Comparison of ENCODE assay signal across 18 mouse cellular contexts in genomic region chr7:107362153-107362552, GRCm38 (mm10). TPM values are rescaled to one million over a fixed set of nuclear protein-coding genes. Genes with fewer than 3 reads are reported as not detected.
"Had no signal": no experiment of that assay in that cellular context is flagged by ENCODE, and none has a peak within 500 bp of the region (broad histone marks: within the 10 kb centered on the region; RNA-seq: fewer than 3 reads in every experiment).

No protein-coding gene starts in this region.

- DNase-seq: retina, postnatal 1 day; right cerebral cortex, adult 18-20 months; right cerebral cortex, postnatal 14 days; right cerebral cortex, postnatal 25 days; right cerebral cortex, postnatal 4 days; spleen, adult 18-20 months; thymus, adult 18-20 months; thymus, adult 2 months; thymus, postnatal 14 days; thymus, postnatal 25 days; thymus, postnatal 36 days; thymus, postnatal 4 days had no signal

- H3K27ac ChIP-seq: neural tube, embryonic 12.5 days; neural tube, embryonic 13.5 days; neural tube, embryonic 15.5 days; stomach, embryonic 15.5 days; stomach, postnatal 0 days had no signal

- H3K9ac ChIP-seq: neural tube, embryonic 12.5 days; neural tube, embryonic 13.5 days; neural tube, embryonic 15.5 days; stomach, embryonic 15.5 days had no signal

- H3K4me1 ChIP-seq: neural tube, embryonic 12.5 days; neural tube, embryonic 13.5 days; neural tube, embryonic 15.5 days; stomach, embryonic 15.5 days had no signal

- H3K27me3 ChIP-seq: neural tube, embryonic 12.5 days; neural tube, embryonic 13.5 days; neural tube, embryonic 15.5 days had no signal

- H3K4me3 ChIP-seq: neural tube, embryonic 12.5 days; neural tube, embryonic 13.5 days; neural tube, embryonic 15.5 days; stomach, embryonic 15.5 days had no signal

- H3K9me3 ChIP-seq: neural tube, embryonic 12.5 days; neural tube, embryonic 13.5 days; neural tube, embryonic 15.5 days; stomach, embryonic 15.5 days had no signal

- H3K4me2 ChIP-seq: neural tube, embryonic 12.5 days; neural tube, embryonic 13.5 days; neural tube, embryonic 15.5 days; stomach, embryonic 15.5 days had no signal

- H3K36me3 ChIP-seq: neural tube, embryonic 12.5 days; neural tube, embryonic 13.5 days; neural tube, embryonic 15.5 days; stomach, embryonic 15.5 days had no signal

RNA-seq across cellular contexts. Expression of gene Syt9, which starts 8.4 kb away (rescaled TPM):
- total RNA-seq: neutrophil, adult 5-6 weeks had no signal
